Mouse (Mus musculus) cerebellum, adult 2 months (tissue): ENCODE measurements at regions not wholly inside any gene's neighbourhood (a gene's known extent, or its start where the extent isn't known, plus 50 kb on each side); places are given as distances from the start of the nearest gene placed in this dataset.

Experiments
- CTCF ChIP-seq: fragments of 200-500 bp; IDR thresholded peaks from 2 replicates; pipeline ENCODE4 v1.5.1; 2011; ENCODE audit warnings: low read depth, mild to moderate bottlenecking, control low read depth, low read length, moderate library complexity, borderline replicate concordance; ENCODE audit not compliant: insufficient read depth
- POLR2A ChIP-seq: fragments of 200-500 bp; IDR thresholded peaks from 2 replicates; pipeline ENCODE4 v1.6.1; 2011; ENCODE audit warnings: low read length, control low read depth, borderline replicate concordance; ENCODE audit not compliant: insufficient read depth

GRCm38 (mm10) chr10:119001000-119001780, 131.2 kb upstream of the Dyrk2 start:
- TF ChIP-seq CTCF (no peak), POLR2A (no peak)
